Mouse (Mus musculus): ENCODE results near the gene Nsf.
"Not testable (repeated sequence)": the region's sequence is repeated elsewhere in the genome, so short reads cannot be mapped to it uniquely, and the experiment has no call there.

Gene Nsf

DNA sequence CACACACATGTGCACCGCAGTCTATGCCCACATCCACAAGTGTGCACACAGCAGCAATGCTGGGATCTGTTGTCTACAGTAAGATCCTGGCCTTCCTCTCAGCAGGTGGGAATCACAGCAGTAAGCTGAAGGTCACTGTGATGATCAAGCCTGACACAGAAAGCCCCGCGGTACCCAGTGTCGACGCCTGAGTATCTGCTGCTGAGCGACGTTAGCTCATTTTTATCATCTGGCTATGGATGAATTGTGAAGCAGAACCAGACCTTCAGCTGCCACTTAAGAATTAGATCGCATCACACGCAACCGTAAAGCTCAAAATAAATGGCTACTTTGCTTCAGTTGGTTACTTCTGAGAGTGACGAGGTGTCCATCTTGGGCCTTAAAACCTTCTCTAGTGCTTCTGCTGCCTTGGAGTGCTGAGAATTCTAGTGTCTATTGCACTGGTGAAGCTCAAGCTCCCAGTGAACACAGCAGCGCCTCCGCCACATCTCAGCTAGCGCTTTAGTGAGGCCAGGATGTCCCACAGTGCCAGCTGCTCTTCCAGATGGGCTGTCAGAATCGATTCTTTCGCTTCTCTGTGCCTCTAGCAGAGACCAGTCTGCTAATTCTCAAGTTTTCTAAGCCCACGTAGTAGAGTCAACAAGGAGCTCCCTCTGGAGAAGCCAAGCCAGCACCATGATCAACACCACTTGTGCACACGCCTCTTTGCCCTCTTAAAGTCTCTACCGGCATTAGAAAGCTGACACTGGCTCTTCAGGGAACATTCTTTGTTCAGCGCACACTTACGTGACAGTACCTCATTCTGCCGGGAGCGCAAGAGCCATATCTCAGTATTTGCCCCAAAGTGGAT, 63.3 kb downstream of the Nsf start:
- no peak for DNase-seq

DNA sequence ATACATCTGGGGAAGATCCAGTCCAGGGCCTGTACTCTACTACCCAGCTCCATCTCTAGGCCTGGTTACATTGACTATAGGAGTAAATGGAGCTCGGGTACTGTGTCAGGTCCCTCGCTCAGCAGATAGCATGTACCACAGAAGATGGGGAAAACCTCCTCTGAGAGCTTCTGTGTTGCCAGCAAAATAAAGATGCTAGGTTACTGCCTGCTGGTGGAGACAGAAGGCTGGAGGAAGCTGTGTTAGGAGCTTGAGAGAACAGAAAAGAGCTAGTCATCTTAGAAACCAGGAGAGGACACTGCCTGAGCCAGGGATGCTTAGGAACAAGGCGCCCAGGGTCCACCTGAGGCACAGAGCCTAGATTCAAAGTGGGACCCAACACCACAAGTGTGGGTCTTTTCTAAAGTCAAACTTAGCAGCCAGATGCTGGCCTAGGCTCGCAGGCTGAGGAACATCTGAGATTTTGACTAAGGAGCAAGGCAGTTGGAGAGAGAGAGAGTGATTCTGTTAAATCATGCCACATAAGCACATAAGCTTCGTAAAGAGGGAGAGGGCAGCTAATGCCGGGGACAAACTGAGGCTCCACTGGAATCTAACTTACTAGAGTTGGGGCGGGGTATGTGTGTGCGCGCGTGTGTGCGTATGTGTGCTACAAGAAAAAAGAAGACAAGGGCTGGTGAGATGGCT, 66.0 kb downstream of the Nsf start:
- DNase-seq: no peak

GRCm38 (mm10) chr11:103884749-103885383, 69.0 kb downstream of the Nsf start:
- no peak for DNase-seq

DNA sequence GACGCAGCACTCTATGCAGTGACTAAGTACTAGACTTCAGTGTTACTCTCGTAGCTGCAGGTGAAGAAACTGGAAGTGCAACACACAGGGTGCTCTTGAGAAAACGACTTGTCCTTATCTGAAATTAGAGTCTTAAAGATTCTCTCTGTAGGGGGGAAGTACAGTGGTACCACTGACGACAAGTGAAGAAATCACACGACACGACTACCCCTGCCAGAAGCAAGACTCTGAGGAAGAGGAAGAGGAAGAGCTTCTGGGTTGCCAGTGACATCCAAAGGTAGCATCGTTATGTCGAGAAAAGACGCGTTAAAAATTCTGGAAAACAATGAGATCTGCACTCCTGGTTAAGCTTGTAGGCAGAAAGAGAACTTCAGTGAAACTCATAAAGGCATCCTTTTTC, 70.1 kb downstream of the Nsf start:
- DNase-seq: no peak

DNA sequence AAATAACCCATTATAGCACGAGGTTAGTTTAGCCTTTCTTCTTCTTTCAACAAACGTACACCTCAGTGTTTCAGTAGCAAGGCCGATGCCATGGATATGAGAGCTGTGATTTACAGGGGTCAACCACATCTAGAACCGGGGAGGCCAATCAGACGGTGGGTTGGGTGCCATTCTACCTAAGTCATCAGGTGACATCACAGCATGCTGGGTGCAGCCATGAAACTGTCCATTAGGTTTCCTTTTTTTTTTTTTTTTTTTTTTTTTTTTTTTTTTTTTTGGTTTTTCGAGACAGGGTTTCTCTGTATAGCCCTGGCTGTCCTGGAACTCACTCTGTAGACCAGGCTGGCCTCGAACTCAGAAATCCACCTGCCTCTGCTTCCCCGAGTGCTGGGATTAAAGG, 74.4 kb downstream of the Nsf start:
- DNase-seq: not testable (repeated sequence)

- DNase-seq: no peak
These were observed 75.4 kb downstream of the Nsf start for GRCm38 (mm10) chr11:103878441-103878840.

- no peak for DNase-seq
These were observed 83.5 kb downstream of the Nsf start for GRCm38 (mm10) chr11:103870352-103870751.

DNA sequence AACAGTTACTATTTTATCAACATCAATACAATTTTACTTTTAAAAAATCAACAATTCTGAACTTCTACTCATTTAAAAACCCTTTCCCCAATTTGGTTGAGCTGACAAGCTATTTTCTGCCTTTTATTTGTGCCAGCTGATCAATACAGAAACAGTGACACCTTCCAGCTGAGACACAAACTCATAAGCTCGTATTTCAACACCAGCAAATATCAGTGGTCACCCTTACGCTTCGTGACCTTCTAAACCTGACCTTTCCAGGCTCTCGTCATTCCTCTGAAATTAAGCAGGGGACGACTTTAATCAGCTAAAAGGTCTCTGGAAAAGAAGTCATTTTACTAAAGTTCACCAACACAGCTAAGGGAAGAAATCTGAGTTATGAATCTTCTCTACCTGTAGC, 86.2 kb downstream of the Nsf start:
- DNase-seq: no peak

DNA sequence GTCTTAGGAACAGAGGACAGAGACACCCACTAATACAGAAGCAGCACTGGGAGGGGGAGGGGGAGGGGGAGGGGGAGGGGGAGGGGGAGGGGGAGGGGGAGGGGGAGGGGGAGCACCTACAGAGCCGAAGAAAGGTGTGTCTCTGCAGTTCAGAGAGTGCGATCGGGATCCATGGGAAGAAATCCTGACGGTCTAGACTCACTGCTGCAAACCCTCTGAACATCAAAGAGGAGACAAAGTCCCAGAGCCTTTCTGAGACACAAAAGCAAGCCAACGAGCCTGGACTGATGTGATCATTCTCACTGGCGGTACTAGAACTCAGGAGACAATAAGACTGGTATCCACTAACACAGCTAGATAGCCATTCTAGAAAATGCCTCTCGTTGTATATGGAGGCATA, 88.5 kb downstream of the Nsf start:
- no peak for DNase-seq

DNA sequence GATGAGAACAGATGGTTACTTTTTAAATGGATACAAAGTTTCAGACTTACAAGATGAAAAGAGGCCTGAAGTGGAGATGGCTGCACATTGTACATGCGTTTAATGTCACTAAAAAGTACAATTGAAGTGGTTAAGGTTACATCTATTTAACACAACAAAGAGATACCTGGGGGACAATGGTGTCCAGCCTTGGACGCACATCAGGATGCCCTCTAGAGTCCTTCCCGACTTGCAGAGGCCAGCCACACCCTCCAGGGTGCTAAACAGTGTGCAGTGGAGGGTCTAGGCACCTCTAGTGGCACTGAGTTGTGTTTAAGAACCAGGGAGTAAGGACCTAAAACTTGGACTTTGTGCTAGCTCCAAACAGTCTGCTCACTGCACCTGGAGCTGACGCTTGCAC, 89.4 kb downstream of the Nsf start:
- DNase-seq: no peak

- DNase-seq: no peak
These were observed 90.9 kb downstream of the Nsf start for GRCm38 (mm10) chr11:103862951-103863350.

DNA sequence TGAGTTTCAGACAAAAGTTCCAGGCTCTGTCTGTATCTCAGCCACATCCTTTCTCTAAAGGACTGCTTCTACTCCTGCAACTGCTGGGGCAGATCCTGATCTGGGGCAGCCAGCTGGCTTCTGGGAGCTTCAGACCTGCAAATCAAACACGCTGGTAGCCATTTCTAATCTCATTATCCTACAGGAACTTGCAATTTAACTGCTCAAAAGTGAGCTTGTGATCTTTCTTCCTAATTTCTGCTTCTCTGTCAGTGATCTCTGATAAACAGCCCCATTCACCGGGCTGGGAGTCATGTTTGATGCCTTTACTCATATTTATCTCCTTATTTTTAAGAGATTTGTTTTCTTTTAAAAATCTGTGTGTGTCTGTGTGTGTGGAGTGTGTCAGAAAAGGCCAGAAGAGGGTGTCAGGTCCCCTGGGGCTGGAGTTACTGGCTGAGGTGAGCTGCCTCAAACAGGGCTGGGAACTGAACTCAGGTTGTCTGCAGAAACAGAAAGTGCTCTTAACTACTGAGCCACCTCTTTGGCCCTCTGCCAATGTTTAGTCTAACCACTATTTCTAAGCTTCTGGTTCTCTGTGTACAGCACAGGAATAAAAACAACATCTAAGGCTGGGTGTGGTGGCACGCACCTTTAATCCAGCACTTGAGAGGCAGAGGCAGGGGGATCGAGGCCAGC, 93.8 kb downstream of the Nsf start:
- DNase-seq: no peak

DNA sequence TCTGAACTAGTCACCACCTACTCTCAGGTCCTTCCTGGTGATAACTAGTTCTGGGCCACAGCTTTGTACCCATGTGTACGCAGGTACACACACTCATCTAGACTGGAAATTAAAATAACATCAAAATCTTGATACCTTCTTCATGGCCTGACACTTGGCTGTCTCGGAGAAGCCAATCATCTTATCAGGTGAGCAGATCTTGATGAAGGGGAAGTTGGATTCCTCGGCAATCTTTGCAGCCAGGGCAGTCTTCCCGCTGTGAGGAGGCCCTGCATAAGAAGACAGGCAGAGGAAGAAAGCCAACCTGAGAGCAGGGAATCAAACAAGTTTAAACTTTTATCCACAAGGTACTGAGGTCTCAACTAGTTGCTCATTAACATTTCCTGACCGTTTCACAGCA, 95.1 kb downstream of the Nsf start:
- DNase-seq: no peak

- DNase-seq: no peak
These were observed 97.2 kb downstream of the Nsf start for GRCm38 (mm10) chr11:103856641-103857040.

DNA sequence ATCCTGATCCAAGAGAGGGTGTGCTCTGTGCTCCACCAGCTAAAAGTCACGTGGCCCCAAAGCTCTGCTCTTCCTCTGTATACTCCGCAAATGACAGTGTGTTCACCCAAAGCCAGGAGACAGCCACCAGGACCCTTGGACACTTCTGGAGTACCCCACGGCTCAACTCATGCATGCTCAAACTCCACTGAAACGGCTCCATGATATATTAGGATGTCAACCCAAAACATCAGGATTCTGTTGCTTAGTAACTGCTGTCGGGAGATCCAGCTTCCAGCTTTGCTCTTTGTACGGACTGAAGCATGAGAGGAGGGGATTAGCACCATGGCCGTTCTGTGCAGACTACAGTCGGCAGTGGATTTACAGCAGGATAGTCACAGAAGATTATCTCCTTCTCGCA, 99.6 kb downstream of the Nsf start:
- no peak for DNase-seq

DNA sequence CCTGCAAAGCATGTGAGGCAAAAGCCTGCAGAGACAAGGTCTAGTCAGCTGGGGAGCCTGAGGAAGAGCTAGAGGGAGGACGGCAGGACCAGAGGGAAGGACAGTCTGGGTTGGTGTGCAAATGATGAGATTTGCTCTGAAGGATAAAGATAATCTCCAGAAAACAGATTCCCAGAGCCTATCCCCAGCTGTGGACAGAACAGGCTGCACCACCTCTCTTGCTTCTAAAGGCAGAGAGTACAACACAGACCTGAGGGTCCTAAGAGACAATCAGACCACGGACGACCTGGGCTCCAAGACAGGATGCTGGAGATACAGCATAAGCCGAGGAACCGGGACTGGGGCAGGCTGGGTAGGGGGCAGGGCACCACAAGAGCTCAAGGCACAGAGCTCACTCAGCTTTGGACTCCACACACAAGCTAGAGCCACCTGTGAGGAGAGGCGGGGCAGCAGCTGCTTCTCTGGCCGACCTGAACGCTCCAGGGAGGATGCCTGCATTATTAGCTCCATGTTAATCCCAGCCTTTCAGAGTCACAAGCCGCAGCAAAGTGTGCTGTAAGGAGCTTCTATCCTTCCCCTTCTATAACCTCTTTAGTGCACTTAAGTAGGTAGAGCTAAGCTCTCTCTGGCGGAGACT, 100.5 kb downstream of the Nsf start:
- DNase-seq: no peak

DNA sequence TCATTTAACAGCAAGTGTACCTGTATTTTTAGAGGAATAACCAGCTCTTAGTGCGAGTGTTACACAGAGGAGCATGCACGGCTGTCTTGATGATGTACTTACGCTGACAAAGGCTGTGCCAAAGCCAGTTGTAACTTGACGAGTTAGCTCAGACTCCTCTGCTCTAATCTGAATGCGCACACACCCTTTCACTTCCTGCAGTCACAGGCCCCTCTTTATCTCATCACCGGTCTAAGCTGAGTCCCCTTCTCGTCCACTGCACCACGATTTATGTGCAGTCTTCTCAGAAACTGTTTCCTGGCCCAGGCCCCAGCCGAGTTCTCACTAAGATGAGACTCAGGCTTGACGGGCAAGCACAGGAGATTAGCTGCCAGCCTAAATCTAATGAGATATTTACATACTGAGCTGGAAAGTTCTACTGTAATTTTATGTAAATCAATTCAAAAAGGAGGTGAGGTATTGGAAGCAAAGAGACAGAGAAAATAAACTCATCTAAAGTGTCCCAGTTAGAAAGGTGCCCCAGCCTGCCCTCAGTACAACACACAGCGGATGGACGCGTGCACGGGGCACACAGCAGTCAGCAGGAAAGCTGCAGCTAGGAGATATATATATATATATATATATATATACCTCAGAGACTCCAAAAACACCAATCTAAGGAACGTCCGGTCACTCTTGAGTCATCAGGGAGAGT, 101.1 kb downstream of the Nsf start:
- DNase-seq: no peak

DNA sequence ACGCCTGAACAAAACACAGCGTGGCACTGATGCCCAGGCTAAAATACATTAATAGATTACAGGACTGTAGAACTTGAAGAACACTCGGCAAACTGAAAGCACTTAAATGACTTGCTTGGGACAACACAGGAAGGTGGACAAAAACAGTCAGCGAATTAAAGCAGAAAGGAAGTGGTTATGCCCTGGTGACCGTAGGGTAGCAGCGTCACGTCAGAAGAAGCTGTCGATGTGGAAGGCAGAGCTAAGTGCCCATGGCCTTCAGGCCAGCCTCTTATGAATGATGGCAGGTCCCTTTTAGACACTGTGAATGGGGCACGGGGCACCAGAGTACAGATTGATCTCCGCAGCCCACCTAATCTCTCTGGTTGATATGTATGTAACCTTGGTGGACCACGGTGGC, 105.6 kb downstream of the Nsf start:
- DNase-seq: no peak

DNA sequence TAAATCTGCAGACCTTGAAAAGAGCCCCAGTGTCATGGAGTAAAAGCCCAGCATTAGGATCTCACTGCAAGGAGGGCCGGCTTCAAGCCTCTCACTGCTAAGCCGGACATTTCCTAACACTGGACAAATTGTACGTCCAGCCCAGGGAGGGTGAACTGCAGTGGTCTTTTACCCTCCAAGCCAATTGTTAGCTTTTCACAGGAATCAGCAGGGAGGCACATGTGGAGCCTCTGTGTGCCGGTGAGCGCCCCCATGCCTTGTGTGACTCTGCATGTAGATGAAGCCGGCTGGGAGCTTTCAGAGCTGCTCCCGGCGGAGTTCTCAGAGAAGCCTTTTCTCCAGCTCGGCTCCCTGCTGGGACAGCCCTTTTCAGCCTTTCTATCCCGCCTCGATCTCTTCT, 113.0 kb downstream of the Nsf start:
- DNase-seq: no peak

DNA sequence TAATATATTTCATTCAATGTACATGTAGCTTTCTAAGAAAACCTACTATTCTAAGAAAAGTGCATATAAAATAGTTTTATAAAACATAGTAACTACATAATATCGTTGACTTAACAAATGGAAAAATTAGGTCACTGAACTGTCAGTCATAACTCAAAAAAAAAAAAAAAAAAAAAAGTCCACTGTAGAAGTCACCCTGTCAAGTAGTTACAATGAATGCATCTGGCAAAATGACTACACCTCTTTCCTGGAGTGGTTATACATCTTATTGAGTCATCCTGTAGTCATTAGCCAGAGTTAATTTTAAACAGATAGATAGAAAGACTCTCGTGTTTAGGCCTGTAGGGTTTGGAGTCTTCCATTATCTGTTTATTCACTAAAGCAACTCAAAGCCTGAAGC, 114.9 kb downstream of the Nsf start:
- no peak for DNase-seq

DNA sequence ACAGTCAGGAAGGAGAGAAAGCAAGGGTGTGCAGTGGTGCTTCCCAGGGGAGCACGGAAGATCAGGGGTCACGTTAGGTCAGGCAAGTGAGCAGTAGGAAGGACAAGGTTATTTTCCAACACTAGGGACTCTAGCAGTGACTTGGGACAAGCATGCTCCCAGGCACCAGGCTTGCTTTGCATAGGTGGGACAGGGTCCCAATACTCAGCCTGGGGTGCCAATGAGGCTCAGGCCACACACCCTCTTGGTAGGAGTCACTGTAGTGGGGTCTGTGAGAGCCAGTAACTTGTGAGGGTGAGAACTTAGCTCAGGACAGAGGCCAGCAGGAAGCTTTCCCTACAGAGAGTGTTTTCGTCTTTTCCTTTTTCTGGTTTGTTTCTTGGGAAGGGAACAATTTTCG, 121.5 kb downstream of the Nsf start:
- no peak for DNase-seq

DNA sequence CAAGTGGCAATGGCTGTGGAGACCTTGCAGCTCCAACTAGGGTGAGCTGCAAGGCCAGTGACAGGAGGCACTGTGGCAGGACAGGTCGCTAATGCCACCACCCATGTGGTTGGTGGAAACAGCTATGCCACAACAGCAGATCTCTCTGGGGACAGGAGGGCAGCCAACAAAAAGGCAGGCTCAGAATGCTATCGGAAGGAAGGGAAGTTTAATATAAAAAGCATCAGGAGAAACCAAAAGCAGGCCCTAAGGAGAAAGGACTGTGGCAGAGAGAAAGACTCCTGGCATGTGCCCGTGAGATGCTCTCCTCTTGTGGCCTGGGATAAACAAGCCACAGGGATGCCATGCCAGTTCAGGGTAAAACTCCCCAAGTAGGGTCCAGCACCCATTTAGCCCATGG, 122.1 kb downstream of the Nsf start:
- DNase-seq: no peak
